Mouse (Mus musculus): ENCODE results near the gene Timeless.
"Not testable (repeated sequence)": the region's sequence is repeated elsewhere in the genome, so short reads cannot be mapped to it uniquely, and the experiment has no call there.

Gene Timeless

DNA sequence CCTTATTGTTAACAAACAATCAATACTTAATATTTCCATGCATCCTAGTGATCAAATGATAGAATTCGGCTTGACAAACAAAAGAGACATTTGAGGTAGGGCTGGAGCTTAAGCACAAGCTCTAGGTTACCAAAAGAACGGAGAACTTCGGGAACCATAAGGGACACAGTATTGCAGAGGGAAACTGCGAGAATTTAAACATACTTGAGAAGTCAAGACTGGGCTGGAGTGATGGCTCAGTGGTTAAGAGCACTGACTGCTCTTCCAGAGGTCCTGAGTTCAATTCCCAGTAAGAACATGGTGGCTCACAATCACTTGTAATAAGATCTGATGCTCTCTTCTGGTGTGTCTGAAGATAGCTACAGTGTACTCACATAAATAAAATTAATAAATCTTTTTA, 17.8 kb upstream of the Timeless start:
- DNase-seq = not testable (repeated sequence)

DNA sequence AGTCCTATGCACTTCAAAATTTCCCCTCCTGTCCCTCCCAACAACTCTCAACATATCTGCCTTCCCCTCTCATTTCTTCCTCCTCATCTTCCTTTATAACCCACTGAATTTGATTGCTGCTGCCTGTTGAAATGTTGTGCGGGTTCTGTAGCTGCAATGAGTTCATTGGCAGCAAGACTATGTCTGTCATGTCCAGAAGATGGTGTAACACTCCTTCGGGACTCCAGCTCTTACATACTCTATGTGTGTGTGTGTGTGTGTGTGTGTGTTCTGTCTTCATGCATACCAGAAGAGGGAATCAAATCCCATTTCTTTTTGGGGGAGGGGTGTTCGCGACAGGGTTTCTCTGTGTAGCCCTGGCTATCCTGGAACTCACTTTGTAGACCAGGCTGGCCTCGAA, 16.9 kb upstream of the Timeless start:
- no peak for DNase-seq

DNA sequence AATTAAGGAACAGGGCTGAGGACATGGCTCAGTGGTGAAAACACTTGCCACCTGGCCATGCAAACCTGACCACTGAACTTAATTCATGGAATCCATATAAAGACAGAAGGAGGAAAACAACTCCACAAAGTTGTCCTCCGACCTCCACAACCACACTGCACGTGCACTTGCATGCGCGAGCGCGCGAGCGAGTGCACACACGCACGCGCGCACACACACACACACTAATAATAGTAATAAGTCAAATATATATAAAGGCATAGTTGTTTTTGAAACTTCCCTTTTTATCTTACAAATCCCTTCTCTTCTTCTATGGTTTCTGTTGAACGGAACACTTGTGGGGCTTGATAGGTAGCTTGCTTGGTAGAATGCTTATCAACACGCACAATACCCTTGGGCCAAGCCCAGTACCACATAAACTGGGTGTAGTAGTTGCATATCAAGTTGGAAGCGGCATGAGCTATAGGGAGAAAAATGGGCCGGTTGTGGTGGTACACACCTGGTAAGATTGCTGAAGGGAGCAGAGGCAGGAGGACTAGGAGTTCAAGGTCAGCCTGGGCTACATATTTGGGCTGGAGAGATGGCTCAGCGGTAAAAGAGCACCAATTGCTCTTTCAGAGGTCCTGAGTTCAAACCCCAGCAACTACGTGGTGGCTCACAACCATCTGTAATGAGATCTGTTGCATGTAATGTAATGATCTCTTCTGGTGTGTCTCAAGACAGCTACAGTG, 13.3 kb upstream of the Timeless start:
- no peak for DNase-seq

DNA sequence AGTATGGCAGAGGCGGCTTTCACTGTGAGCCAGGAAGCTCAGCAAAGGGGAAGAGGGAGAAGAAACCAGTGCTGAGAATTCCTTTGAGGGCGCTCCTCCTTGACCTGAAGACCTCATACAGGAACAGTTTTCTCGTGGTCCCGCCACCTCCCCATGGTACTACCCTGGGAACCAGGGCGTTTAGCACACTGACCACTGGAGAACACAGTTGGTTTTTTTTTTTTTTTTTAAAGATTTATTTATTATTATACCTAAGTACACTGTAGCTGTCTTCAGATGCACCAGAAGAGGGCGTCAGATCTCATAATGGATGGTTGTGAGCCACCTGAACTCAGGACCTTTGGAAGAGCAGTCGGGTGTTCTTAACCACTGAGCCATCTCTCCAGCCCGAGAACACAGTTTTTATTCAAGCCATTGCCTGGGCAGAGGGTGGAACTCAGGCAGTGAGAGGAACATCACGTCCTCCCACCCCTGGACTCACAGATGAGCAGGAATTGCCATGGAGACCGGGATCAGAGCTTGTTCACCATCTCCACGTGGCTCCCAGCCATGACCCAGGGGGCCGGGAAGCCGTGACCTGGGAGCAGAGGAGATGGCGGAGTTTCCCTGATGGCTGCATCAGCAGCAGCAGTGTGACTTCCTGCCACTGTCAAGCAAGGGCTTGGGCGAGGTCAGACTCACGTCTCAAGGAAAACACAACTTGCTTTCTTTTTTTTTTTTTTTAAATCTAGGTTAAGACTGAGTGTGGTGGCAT, 10.2 kb upstream of the Timeless start:
- DNase-seq = peak; percentile 6

DNA sequence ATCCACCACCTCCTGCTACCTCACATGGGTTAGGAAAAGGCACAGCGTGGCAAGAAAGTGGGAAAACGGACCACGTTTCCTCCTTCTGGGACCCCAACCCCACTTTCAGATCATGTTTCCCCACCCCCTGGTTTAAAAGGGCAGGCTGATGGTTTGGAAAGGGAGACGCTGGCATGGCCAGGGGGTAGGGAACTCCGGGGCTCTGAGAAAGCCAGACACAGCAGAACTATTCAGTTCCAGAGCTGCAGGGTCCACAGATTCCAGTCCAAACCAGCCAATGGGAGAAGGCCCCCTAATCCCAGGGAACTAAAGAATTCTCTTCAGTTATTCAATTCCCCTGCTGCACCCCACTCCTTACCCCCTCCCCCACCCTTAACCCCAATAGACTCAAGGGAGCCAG, 6.8 kb upstream of the Timeless start:
- DNase-seq = no peak

DNA sequence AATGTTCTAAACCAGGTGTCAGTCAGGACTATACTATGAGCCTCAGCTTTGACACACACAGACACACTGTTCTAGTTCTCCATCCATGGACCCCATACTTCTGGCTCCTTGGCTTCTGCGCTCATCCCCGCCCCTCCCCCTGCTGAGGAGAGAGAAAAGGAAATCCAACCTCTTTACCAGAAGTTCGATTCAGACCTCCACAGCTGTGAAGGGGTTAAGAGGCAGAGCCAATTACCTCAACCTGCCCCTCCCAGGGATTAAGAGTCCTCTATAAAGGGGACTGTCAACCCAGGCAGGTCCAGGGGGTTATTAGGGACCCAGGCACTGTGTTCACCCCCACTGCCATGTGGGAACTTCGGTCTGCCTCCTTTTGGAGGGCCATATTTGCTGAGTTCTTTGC, 6.3 kb upstream of the Timeless start, which contains the start of gene Mip:
Mip (plus strand) TSS at position 301 of the 400 bp plus-strand sequence.
- no peak for DNase-seq

DNA sequence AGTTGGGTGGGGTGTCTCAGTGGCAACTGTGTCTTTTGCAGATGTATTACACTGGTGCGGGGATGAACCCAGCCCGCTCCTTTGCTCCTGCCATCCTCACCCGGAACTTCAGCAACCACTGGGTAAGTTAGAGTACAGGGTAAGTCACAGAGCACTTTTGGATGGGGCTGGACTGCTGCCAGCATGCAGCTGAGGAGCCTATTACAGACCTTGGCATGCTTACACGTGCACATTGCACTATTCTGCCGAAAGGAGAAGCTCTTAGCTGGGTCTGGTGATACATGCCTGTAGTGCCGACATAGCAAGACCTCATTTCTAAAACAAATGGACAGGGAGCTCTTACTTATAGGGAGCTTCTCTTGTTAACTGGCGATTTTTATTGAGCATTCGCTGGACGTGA, 4.3 kb upstream of the Timeless start:
- DNase-seq = no peak

DNA sequence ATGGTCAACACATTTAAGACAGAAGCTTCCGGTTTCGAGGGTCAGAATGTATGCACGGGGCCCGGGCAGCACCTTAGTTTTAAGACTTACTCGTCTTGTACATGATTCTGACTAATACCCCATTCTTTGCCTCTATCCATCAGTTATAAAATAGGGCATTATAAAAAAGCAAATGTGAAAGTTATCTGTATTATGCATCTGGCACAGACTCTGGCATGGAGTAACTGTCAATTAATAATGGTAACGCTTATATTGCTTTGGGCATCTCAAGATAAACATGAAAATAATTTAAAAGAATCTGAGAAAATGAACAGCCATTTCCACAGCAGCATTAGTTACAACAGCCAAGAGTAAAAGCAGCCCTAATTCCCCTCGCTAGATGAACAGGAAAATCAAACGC, 3.9 kb upstream of the Timeless start:
- DNase-seq = no peak

DNA sequence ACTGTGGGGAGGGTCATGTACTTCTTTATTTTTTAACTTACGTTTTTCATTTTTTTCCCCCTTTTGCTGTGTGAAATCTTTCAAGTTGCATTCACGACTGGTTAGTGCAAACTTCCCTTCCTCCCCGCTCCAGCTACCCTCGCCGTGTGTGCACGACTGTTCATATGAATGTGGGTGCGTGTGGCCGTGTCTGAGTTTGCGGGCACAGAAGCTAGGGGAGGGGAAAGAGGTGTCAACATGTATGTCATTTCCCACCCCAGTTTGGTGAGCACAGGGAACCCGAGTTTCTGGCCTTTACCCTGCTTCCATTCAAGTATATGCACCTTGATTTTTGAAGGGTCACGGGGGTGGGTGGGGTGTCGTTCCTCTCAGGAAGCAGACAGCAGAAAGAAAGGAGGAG, 1.3 kb upstream of the Timeless start:
- DNase-seq = no peak

DNA sequence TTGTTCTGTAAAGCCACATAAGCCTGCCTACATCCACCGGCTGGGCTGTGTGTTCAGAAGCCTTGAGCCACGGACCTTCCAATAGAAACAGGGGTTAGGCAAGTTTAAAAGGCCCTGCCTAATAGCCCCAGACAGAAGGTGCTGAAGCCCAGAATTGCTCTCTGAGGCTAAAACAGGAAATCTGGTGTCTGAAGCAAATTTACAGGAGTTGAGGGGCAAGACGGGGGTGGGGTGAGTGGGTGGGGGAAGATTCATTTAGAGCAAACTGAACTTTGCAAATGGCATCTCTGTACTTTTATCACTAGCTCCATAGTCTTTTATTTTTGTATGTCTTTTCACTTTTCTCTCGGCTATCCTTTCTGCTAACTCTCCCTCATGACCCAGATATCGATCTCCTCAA, 719 bp upstream of the Timeless start:
- no peak for DNase-seq

DNA sequence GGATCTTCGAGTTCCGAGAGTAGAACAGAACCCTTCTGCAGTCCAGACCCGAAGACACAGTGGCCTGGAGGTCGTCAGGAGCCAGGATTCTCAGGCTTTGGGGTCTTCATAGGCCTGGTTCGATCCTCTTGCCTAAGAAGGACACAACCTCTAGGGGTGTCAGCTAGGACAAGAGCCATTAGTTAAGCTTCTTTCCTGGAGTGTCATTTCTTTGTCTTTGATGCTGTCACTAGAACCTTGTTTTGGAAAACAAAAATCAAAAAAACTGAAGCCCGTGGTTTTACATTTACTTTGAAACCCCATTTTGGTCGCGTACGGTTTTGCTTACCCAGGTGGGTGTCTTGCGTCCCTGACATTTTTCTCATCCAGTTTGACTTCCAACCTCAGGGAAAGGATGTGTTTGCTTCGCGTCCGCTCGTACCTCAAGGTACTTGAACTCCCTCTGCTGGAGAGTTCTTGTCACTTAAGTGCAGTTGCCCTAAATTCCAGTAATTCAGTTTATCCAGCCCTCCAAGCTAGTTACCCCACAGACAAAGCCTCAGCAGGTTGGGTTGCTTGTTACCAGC, 638 bp downstream of the Timeless start:
- peak; percentile 67 for DNase-seq

DNA sequence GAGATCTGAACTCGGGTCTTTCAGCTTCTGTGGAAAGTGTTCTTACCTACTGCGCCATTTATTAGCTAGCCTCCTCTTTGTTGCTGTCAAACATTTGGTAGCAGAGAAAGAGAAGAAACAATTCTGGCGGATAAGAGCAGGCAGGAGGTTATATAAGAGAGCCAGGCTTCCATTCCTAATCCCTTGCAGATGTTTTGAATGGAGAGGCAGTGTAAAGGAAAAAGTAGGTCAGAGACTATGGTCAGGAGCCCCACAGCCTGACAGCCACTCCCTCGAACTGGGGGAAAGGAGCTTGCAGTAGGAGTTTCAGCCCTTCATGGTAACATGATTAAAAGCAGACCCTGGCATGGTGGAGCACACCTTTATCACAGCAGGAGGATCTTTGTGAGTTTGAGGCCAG, 4.5 kb downstream of the Timeless start:
- no peak for DNase-seq

DNA sequence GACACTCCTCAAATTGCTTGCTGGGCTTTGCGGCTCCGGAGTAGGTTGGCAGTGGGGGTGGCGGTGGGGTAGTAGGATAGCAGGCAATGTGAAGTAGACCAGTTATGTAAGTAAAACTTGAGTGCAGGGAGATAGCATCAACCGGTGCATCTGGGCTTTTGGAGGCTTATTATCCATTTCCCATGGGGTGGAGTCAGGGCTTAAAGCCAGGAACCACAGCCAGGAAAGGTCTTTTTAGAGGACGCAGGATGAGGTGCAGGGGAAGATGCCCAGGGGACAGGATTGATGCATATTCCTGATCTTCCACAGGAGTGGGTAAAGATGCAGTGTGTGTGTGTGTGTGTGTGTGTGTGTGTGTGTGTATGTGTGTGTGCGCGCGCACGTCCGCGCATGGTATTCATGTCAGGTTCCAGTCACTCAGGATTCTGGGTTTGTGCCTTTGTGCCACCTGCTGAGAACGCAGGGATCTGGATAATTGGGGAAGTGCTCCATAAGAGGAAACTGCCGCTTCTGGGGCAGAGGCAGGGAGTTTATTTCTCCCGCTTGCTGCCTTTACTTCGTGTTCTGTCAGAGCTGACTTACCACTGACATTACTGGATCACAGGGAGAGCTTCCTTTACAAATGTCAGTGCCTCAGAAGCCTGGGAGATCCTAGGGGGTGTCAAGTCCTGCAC, 6.1 kb downstream of the Timeless start:
- DNase-seq = no peak

DNA sequence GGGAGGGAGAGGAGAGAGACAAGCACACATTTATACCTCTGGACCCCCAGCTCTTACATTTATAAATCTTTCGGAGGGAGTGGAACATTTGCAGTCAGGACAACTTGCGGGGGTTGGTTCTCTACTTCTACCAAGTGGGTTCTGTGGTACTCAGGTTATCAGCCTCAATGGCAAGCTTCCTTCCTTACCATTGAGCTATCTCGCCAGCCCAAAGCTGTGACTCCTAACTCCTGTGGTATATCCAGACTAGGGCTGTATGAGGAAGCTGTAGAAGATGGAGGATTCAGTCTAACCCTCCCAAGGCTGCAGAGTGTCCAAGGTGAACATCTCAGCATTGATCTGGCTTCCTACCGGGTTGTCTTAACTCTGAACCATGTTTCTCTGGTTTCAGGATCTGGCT, 7.3 kb downstream of the Timeless start:
- no peak for DNase-seq

DNA sequence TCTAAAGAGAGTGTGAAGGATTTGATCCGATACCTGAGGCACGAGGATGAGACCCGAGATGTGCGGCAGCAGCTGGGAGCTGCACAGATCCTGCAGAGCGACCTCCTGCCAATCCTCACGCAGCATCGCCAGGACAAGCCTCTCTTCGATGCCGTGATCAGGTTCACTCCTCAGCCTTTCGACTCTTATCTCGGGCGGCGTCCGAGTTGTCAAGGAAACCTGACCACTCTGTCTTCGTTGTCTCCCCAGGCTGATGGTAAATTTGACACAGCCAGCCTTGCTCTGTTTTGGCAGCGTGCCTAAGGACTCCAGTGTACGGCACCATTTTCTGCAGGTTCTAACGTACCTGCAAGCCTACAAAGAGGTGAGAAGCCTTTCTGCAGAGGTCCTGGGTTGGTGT, 8.3 kb downstream of the Timeless start:
- no peak for DNase-seq

DNA sequence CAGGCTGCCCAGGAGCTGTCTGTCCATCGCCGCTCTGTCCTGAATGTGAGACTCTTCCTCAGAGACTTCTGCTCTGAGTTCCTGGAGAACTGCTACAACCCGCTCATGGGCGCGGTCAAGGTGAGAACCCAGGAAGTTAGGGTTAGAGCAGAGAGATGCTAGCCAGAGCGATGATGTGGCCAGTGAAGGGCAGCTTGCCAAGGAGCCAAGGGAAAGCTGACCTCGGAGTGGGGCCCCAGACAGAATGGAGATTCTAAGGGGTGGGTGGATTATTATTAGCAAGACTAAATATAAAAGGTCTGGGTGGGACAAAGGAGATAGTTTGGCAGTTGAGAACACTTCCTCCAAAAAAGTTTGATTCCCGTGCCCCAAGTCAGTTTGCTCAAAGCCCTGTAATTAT, 11.4 kb downstream of the Timeless start:
- DNase-seq = no peak

DNA sequence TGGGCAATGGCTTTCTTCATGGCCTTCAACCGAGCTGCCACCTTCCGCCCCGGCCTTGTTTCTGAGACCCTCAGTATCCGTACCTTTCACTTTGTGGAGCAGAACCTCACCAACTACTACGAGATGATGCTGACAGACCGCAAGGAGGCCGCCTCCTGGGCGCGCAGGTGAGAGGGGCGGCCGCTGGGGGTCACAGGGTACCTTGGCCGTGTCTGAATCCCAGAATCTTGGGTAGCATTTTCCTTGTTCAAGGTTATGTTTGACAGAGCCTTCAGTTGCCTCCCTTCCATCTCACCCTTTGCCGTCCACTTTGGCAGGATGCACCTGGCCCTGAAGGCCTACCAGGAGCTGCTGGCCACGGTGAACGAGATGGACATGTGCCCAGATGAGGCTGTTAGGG, 12.3 kb downstream of the Timeless start:
- DNase-seq = no peak

DNA sequence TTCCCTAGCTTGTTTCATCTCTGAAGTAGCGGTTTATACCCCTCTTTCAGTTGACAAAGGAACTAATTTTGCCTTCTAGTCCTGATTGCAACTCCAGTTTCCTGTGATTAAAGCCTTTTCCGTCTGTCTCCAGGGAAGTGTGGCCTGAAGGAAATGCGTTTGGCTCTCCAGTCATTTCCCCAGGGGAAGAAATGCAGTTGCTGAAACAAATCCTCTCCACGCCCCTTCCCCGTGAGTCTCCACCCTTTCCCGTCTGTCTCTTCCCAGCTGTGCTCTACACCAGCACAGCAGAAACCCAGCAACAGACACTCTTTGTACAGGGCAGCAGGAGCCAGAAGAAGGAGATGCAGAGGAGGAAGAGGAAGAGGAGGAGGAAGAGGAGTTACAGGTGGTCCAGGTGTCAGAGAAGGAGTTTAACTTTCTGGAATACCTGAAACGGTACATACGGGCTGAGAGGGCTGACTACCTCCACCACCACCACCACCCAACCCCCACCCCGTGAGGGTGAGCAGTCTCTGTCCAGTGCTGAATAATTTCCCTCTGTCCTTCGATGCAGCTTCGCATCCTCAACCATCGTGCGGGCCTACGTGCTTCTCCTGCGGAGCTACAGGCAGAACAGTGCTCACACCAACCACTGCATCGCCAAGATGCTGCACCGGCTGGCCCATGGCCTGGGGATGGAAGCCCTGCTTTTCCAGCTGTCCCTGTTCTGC, 15.3 kb downstream of the Timeless start:
- DNase-seq = peak; percentile 36

DNA sequence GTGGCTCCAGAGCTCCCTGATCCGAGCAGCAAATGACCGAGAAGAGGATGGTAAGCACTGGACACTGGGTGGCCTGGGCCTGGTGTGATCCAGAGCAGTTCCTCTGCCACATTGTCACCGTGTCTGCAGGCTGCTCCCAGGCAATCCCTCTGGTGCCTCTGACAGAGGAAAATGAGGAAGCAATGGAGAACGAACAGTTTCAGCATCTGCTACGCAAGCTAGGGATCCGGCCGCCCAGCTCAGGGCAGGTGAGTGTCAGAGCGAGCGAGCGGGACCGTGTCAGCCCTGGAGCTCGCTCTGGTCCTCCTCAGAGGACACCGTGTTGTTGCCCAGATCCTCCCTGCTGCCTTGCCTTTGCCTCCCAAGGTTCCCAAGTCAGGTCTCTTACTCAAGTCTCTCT, 18.7 kb downstream of the Timeless start:
- DNase-seq = no peak

DNA sequence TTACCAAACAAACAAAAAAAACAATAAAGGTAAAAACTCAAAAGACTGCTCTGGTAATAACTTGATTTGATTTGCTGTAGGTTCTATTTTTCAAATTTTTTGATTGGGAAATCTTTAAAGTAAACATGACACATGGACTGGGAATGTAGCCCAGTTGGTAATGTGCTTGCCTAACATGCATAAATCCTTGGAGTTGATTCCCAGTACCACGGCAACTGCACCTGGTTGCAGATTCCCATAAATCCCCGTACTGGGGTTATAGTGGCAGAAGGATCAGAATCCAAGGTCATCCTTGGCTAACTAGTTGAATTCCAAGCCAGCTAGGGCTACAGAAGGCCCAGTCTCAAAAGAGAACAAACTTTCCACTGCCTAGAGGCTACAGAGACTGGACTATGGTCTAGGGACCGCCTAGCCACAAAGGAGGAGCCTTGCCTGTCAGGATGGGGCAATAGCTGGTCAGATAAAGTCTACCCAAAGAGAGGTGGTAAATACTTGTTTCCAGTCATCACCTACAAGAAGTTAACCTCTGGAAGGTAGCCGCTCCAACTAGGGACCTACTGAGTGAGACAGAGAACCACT, 21.9 kb downstream of the Timeless start, which contains the start of gene Apon:
Apon (plus strand) TSS at position 420 of the 579 bp plus-strand sequence.
- DNase-seq = no peak

DNA sequence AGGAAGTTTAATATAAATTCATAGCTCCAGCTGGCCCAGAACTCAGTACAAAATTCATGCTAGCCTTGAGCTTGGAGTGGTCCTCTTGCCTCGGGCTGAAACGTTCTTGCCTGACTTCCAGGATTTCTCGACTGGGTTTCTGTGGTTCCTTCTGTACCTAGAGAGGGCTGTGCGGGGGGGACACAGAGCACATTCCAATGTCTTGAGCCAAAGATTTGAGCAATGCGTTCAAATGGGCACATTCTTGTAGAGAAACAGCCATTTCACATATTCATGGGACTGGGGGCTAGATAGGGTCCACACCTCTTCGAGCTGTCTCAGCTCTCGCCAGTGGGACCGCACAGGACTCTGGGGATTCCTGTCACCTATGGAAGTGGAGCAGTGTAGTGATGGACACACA, 24.1 kb downstream of the Timeless start:
- DNase-seq = no peak

DNA sequence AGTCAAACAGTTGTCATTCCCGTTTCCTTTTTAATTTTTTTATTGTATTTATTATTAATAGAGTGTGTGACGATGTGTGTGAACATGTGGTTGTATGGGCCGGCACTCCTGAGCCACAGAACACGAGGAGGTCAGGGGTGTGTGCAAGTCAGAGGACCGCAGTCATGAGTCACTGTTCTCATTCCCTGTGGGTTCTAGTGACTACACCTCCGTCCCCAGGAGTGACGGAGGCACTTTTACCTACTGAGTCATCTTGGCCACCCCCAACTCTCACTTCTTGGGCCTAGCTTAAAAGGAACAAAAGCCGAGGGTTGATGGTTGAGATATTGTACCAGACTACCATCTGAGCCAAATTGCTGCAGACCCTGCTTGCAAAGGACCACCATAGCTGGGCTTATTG, 24.5 kb downstream of the Timeless start:
- DNase-seq = no peak

DNA sequence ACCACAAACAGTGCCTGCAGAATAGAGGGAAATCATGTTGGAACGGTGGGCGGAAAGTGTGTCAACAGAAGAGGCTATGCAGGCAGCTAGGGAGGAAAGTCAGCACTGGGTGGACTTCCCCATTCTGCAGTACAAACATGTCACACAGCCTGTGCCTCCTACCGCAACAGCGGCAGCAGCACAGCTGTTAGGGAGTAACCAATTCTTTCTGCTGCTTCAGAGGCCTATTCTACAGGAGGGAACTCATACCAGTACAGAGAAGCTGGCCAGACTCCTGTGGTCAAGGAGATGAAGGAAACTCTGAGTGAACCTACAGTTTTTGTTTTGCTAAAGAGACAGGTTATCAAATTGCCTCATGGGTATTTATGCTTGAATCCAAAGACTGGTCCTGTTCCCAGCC, 27.1 kb downstream of the Timeless start:
- no peak for DNase-seq

Measured in lung, postnatal 14 days (tissue).